Mouse (Mus musculus): ENCODE data around the gene Dmwd. TPM values are rescaled to one million over a fixed set of nuclear protein-coding genes. Genes with fewer than 3 reads are reported as not detected.

Dmwd gene
- polyA plus RNA-seq, 1 experiment from 2014 or later: 5.4 TPM

- Histone ChIP-seq H3K36me3 (ENCODE audit: control insufficient read depth, insufficient read depth) (no peaks in the 10 kb centered on the region), H3K27me3 (replicated peaks; ENCODE audit: control insufficient read depth, insufficient read depth, low read length) (peaks cover 4% of the 10 kb centered on the region; the same call in 1 of the 2 replicates), H3K9ac (ENCODE audit: low read depth, low read length) (no peak overlapping the region), H3K4me2 (replicated peaks; ENCODE audit: low read depth) (no peak overlapping the region), H3K4me3 (ENCODE audit: low read depth, low read length) (peak overlapping the region; percentile 62; the same call in 1 of the 2 replicates), H3K9me3 (ENCODE audit: control insufficient read depth) (no peaks in the 10 kb centered on the region), H3K4me1 (replicated peaks; ENCODE audit: control insufficient read depth, insufficient read depth, low read length) (no peaks in the 10 kb centered on the region), H3K27ac (ENCODE audit: low read depth, low read length) (no peak overlapping the region)
- 93% methylated on average over 8 of the region's 8 CpGs for WGBS
- ATAC-seq: 0 out of 2 replicates have a peak, but pooled peaks have one; percentile 1
- TF ChIP-seq CTCF (IDR thresholded peaks at IDR 0.05; ENCODE audit: low read depth): no peak
Observed at GRCm38 (mm10) chr7:19119083-19119482, 43.1 kb downstream of the Dmwd start.

GRCm38 (mm10) chr7:19119631-19120429 is 43.8 kb downstream of the Dmwd start, which contains the start of gene Fbxo46:
TSS of gene Fbxo46 (plus strand) at chr7:19119859.
- Histone ChIP-seq H3K9me3 (ENCODE audit: control insufficient read depth) (no peaks in the 10 kb centered on the region), H3K4me2 (replicated peaks; ENCODE audit: low read depth) (peak within 1 kb of the TSS; percentile 79), H3K4me3 (ENCODE audit: low read depth, low read length) (peak within 1 kb of the TSS; percentile 62), H3K36me3 (ENCODE audit: control insufficient read depth, insufficient read depth) (no peaks in the 10 kb centered on the region), H3K27me3 (replicated peaks; ENCODE audit: control insufficient read depth, insufficient read depth, low read length) (peaks cover 4% of the 10 kb centered on the region; the same call in 1 of the 2 replicates), H3K9ac (ENCODE audit: low read depth, low read length) (peak within 1 kb of the TSS; percentile 48), H3K4me1 (replicated peaks; ENCODE audit: control insufficient read depth, insufficient read depth, low read length) (0 out of 2 replicates have a peak, but pooled peaks cover 3% of the 10 kb centered on the region), H3K27ac (ENCODE audit: low read depth, low read length) (no peak within 1 kb of the TSS)
- no peak for TF ChIP-seq CTCF (IDR thresholded peaks at IDR 0.05; ENCODE audit: low read depth)
- 2% methylated on average over 34 of the region's 34 CpGs for WGBS
- peak; percentile 91 for ATAC-seq

DNA sequence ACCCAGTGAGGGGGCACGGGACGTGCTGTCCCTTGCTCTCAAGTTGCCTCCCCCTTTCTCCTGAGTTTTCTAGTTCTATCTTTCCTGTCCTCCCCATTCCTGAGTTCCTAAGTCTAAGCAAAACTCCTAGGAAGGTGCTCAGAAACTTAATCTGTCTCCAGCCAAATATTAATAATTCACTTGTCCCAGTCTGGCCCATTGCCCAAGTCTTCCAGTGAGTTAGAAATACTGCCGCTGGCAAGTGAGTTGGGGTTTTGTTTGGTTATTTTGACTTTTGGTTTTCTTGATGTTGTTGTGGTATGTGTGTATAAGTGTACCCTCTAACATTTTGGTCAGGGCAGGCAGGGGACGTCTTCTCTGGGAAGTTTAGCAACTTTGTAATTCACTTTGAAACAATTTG is 45.7 kb downstream of the Dmwd start:
- Histone ChIP-seq H3K27me3 (replicated peaks; ENCODE audit: control insufficient read depth, insufficient read depth, low read length) (peaks cover 4% of the 10 kb centered on the region; the same call in 1 of the 2 replicates), H3K4me1 (replicated peaks; ENCODE audit: control insufficient read depth, insufficient read depth, low read length) (0 out of 2 replicates have a peak, but pooled peaks cover 3% of the 10 kb centered on the region), H3K4me2 (replicated peaks; ENCODE audit: low read depth) (no peak overlapping the region), H3K9ac (ENCODE audit: low read depth, low read length) (no peak overlapping the region), H3K27ac (ENCODE audit: low read depth, low read length) (no peak overlapping the region), H3K36me3 (ENCODE audit: control insufficient read depth, insufficient read depth) (no peaks in the 10 kb centered on the region), H3K4me3 (ENCODE audit: low read depth, low read length) (no peak overlapping the region), H3K9me3 (ENCODE audit: control insufficient read depth) (no peaks in the 10 kb centered on the region)
- ATAC-seq: no peak
- WGBS: 89% methylated on average over 4 of the region's 4 CpGs
- TF ChIP-seq CTCF (IDR thresholded peaks at IDR 0.05; ENCODE audit: low read depth): no peak

DNA sequence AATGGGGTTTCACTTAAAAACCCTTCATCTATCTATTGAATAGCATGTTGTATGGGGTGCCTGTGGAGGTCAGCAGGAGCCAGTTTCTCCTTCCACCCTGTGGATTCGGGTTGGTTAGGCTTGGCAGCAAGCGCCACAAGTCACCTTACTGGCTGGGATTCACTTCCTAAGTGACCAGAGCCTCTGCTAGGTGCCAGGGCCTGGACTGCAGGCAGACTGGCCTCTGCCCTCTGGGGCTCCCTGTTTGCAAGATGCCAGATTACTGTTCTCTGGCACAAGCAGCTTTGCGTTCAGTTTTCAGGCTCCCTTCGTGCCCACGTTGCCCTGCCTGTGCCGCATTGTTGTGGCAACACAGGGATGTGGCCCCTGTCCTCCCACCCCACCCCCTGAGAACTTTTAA is 48.7 kb downstream of the Dmwd start:
- Histone ChIP-seq H3K27ac (ENCODE audit: low read depth, low read length) (no peak overlapping the region), H3K4me3 (ENCODE audit: low read depth, low read length) (no peak overlapping the region), H3K4me2 (replicated peaks; ENCODE audit: low read depth) (no peak overlapping the region), H3K4me1 (replicated peaks; ENCODE audit: control insufficient read depth, insufficient read depth, low read length) (0 out of 2 replicates have a peak, but pooled peaks cover 3% of the 10 kb centered on the region), H3K9ac (ENCODE audit: low read depth, low read length) (no peak overlapping the region), H3K27me3 (replicated peaks; ENCODE audit: control insufficient read depth, insufficient read depth, low read length) (no peaks in the 10 kb centered on the region), H3K36me3 (ENCODE audit: control insufficient read depth, insufficient read depth) (no peaks in the 10 kb centered on the region), H3K9me3 (ENCODE audit: control insufficient read depth) (no peaks in the 10 kb centered on the region)
- 91% methylated on average over 6 of the region's 6 CpGs for WGBS
- no peak for ATAC-seq
- no peak for TF ChIP-seq CTCF (IDR thresholded peaks at IDR 0.05; ENCODE audit: low read depth)

DNA sequence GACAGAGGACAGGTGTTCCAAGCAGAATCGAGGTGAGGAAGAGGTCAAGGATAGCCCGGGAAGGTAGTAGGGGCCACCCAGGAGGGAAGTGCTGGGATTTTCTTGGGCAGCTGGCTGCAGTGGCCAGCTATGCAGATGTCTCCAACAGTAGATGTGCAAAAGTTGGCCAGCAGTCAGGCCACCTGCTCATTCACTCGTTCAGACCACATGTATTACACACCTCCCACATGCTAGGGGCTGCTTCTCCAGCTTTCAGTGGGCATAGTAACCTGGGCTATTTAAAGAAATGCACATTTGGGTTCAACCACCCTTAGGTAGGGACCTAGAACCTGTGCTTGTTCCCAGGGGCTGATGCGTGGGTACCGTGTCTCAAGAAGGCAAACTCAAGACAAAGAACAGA is 51.7 kb downstream of the Dmwd start:
- Histone ChIP-seq H3K9me3 (ENCODE audit: control insufficient read depth) (no peaks in the 10 kb centered on the region), H3K27me3 (replicated peaks; ENCODE audit: control insufficient read depth, insufficient read depth, low read length) (no peaks in the 10 kb centered on the region), H3K27ac (ENCODE audit: low read depth, low read length) (no peak overlapping the region), H3K4me2 (replicated peaks; ENCODE audit: low read depth) (no peak overlapping the region), H3K36me3 (ENCODE audit: control insufficient read depth, insufficient read depth) (no peaks in the 10 kb centered on the region), H3K9ac (ENCODE audit: low read depth, low read length) (no peak overlapping the region), H3K4me3 (ENCODE audit: low read depth, low read length) (no peak overlapping the region), H3K4me1 (replicated peaks; ENCODE audit: control insufficient read depth, insufficient read depth, low read length) (0 out of 2 replicates have a peak, but pooled peaks cover 3% of the 10 kb centered on the region)
- 83% methylated on average over 5 of the region's 5 CpGs for WGBS
- TF ChIP-seq CTCF (IDR thresholded peaks at IDR 0.05; ENCODE audit: low read depth): no peak
- no peak for ATAC-seq

GRCm38 (mm10) chr7:19129396-19129795 is 53.4 kb downstream of the Dmwd start:
- H3K36me3 ChIP-seq (ENCODE audit: control insufficient read depth, insufficient read depth): no peaks in the 10 kb centered on the region
- H3K4me1 ChIP-seq (replicated peaks; ENCODE audit: control insufficient read depth, insufficient read depth, low read length): 0 out of 2 replicates have a peak, but pooled peaks cover 3% of the 10 kb centered on the region
- no peak overlapping the region for H3K4me2 ChIP-seq (replicated peaks; ENCODE audit: low read depth)
- no peaks in the 10 kb centered on the region for H3K9me3 ChIP-seq (ENCODE audit: control insufficient read depth)
- WGBS: 96% methylated on average over 5 of the region's 5 CpGs
- no peak overlapping the region; the same call in 1 of the 2 replicates for H3K27ac ChIP-seq (ENCODE audit: low read depth, low read length)
- no peak overlapping the region for H3K9ac ChIP-seq (ENCODE audit: low read depth, low read length)
- H3K27me3 ChIP-seq (replicated peaks; ENCODE audit: control insufficient read depth, insufficient read depth, low read length): no peaks in the 10 kb centered on the region
- H3K4me3 ChIP-seq (ENCODE audit: low read depth, low read length): no peak overlapping the region
- no peak for TF ChIP-seq CTCF (IDR thresholded peaks at IDR 0.05; ENCODE audit: low read depth)
- no peak for ATAC-seq

All from intestine, postnatal 0 days (tissue).